Mouse (Mus musculus) embryonic facial prominence, embryonic 14.5 days (tissue): ENCODE results near the gene 3110082I17Rik. TPM values are rescaled to one million over a fixed set of nuclear protein-coding genes. Genes with fewer than 3 reads are reported as not detected.

Source experiments
- ATAC-seq: fragments of 200-750 bp; cut with Nextera tagmentation; 2 replicates; pipeline ENCODE4 v1.8.0; 2017; ENCODE audit warnings: low read depth, moderate number of reproducible peaks, moderate TSS enrichment
- DNase-seq: peaks from one replicate; pipeline ENCODE4 v3.0.0-alpha.2; 2015; ENCODE audit warnings: low spot score
- H3K27ac ChIP-seq: fragments of 300-500 bp; sonication (generic); replicated peaks from 2 replicates; pipeline ENCODE4 v1.5.1; 2014; ENCODE audit warnings: low read depth, mild to moderate bottlenecking, low read length, moderate library complexity
- H3K27me3 ChIP-seq: fragments of 300-500 bp; sonication (generic); replicated peaks from 2 replicates; pipeline ENCODE4 v1.6.1; 2014; ENCODE audit warnings: low read length; ENCODE audit not compliant: control insufficient read depth, insufficient read depth
- H3K36me3 ChIP-seq: fragments of 300-500 bp; sonication (generic); 2 replicates; pipeline ENCODE4 v1.6.1; 2014; ENCODE audit warnings: low read length, mixed read lengths; ENCODE audit not compliant: control insufficient read depth, insufficient read depth
- H3K4me1 ChIP-seq: fragments of 300-500 bp; sonication (generic); 2 replicates; pipeline ENCODE4 v1.6.1; 2014; ENCODE audit warnings: antibody characterized with exemption, low read length; ENCODE audit not compliant: control insufficient read depth, insufficient read depth
- H3K4me2 ChIP-seq: fragments of 300-500 bp; sonication (generic); 2 replicates; pipeline ENCODE4 v1.6.1; 2014; ENCODE audit warnings: low read depth, mild to moderate bottlenecking, low read length, moderate library complexity, mixed read lengths
- H3K4me3 ChIP-seq: fragments of 300-500 bp; sonication (generic); 2 replicates; pipeline ENCODE4 v1.5.1; 2014; ENCODE audit warnings: low read depth, mild to moderate bottlenecking, low read length
- H3K9ac ChIP-seq: fragments of 300-500 bp; sonication (generic); 2 replicates; pipeline ENCODE4 v1.6.1; 2014; ENCODE audit warnings: low read depth, mild to moderate bottlenecking, low read length, moderate library complexity, mixed read lengths
- H3K9me3 ChIP-seq: fragments of 300-500 bp; sonication (generic); 2 replicates; pipeline ENCODE4 v1.6.1; 2016; ENCODE audit warnings: low read length; ENCODE audit not compliant: control insufficient read depth
- WGBS: fragments of 180-500 bp; shearing (Covaris S2); extraction: QIAGEN DNeasy Blood & Tissue Kit; methylation state at CpG from one replicate; pipeline ENCODE4 v1.1.7; 2014; 5-methylcytosine and 5-hydroxymethylcytosine counted together
- polyA plus RNA-seq: library from polyadenylated mRNA; unstranded; fragments of >200 nt; fragmentation: Nextera tagmentation; extraction: Ambion mirVana; gene quantifications from 2 replicates; pipeline ENCODE4 v1.2.1, GENCODE M21; 2014

The 3110082I17Rik gene
- polyA plus RNA-seq, 1 experiment from 2014 or later, result 24.7 TPM

- ATAC-seq, result no peak
- no peaks in the 10 kb centered on the region for H3K27me3 ChIP-seq
- DNase-seq, result no peak
- H3K4me3 ChIP-seq, result no peak overlapping the region
- 0 out of 2 replicates have a peak, but pooled peaks cover 2% of the 10 kb centered on the region for H3K36me3 ChIP-seq
- WGBS, result 95% methylated on average over 6 of the region's 6 CpGs
- H3K4me1 ChIP-seq, result peaks cover 13% of the 10 kb centered on the region
- no peak overlapping the region for H3K27ac ChIP-seq
- no peak overlapping the region for H3K9ac ChIP-seq
- H3K9me3 ChIP-seq, result no peaks in the 10 kb centered on the region
- no peak overlapping the region for H3K4me2 ChIP-seq
Observed at GRCm38 (mm10) chr5:139411117-139411516, 49.2 kb downstream of the 3110082I17Rik start.

- Histone ChIP-seq H3K36me3 (no peaks in the 10 kb centered on the region), H3K4me1 (peaks cover 19% of the 10 kb centered on the region), H3K9ac (no peak overlapping the region), H3K4me2 (no peak overlapping the region), H3K9me3 (no peaks in the 10 kb centered on the region), H3K27me3 (no peaks in the 10 kb centered on the region), H3K4me3 (no peak overlapping the region), H3K27ac (no peak overlapping the region)
- no peak for DNase-seq
- no peak for ATAC-seq
- WGBS, result 68% methylated on average over 4 of the region's 4 CpGs
Observed at GRCm38 (mm10) chr5:139410056-139410455, 50.3 kb downstream of the 3110082I17Rik start.

- no peak overlapping the region for H3K4me3 ChIP-seq
- no peak overlapping the region for H3K4me2 ChIP-seq
- peaks cover 19% of the 10 kb centered on the region for H3K4me1 ChIP-seq
- H3K9ac ChIP-seq, result no peak overlapping the region
- no peaks in the 10 kb centered on the region for H3K9me3 ChIP-seq
- H3K36me3 ChIP-seq, result no peaks in the 10 kb centered on the region
- 69% methylated on average over 12 of the region's 12 CpGs for WGBS
- ATAC-seq, result no peak
- DNase-seq, result no peak
- no peak overlapping the region for H3K27ac ChIP-seq
- no peaks in the 10 kb centered on the region for H3K27me3 ChIP-seq
Observed at GRCm38 (mm10) chr5:139409412-139409811, 50.9 kb downstream of the 3110082I17Rik start.

GRCm38 (mm10) chr5:139408511-139408910 lies 51.8 kb downstream of the 3110082I17Rik start:
- WGBS, result 69% methylated on average over 7 of the region's 7 CpGs
- H3K9me3 ChIP-seq, result no peaks in the 10 kb centered on the region
- no peak overlapping the region; the same call in 1 of the 2 replicates for H3K9ac ChIP-seq
- H3K4me3 ChIP-seq, result no peak overlapping the region
- no peak overlapping the region for H3K27ac ChIP-seq
- peaks cover 19% of the 10 kb centered on the region for H3K4me1 ChIP-seq
- no peak for DNase-seq
- ATAC-seq, result no peak
- no peaks in the 10 kb centered on the region for H3K36me3 ChIP-seq
- H3K4me2 ChIP-seq, result no peak overlapping the region
- no peaks in the 10 kb centered on the region for H3K27me3 ChIP-seq

GRCm38 (mm10) chr5:139407121-139407885 lies 53.0 kb downstream of the 3110082I17Rik start:
- WGBS, result 73% methylated on average over 14 of the region's 14 CpGs
- Histone ChIP-seq H3K27me3 (no peaks in the 10 kb centered on the region), H3K36me3 (no peaks in the 10 kb centered on the region), H3K4me1 (peaks cover 19% of the 10 kb centered on the region), H3K4me3 (no peak overlapping the region), H3K27ac (peak overlapping the region; percentile 59), H3K9me3 (no peaks in the 10 kb centered on the region), H3K9ac (no peak overlapping the region; the same call in 1 of the 2 replicates), H3K4me2 (peak overlapping the region; percentile 38)
- ATAC-seq (peak; percentile 39; the same call in 1 of the 2 replicates), DNase-seq (no peak)

GRCm38 (mm10) chr5:139405953-139406352 lies 54.4 kb downstream of the 3110082I17Rik start:
- 64% methylated on average over 3 of the region's 3 CpGs for WGBS
- ATAC-seq (no peak), DNase-seq (no peak)
- Histone ChIP-seq H3K27ac (peak overlapping the region; percentile 72; the same call in 1 of the 2 replicates), H3K9me3 (no peaks in the 10 kb centered on the region), H3K4me3 (no peak overlapping the region), H3K27me3 (no peaks in the 10 kb centered on the region), H3K9ac (0 out of 2 replicates have a peak overlapping the region, but pooled peaks have one; percentile 4), H3K4me2 (no peak overlapping the region; the same call in 1 of the 2 replicates), H3K36me3 (no peaks in the 10 kb centered on the region), H3K4me1 (peaks cover 19% of the 10 kb centered on the region)

- ATAC-seq (no peak), DNase-seq (no peak)
- no peaks in the 10 kb centered on the region for H3K27me3 ChIP-seq
- H3K4me1 ChIP-seq, result peaks cover 19% of the 10 kb centered on the region
- H3K4me3 ChIP-seq, result no peak overlapping the region
- no peaks in the 10 kb centered on the region for H3K9me3 ChIP-seq
- no peak overlapping the region; the same call in 1 of the 2 replicates for H3K4me2 ChIP-seq
- H3K36me3 ChIP-seq, result no peaks in the 10 kb centered on the region
- H3K9ac ChIP-seq, result 0 out of 2 replicates have a peak overlapping the region, but pooled peaks have one; percentile 4
- 66% methylated on average over 7 of the region's 7 CpGs for WGBS
- H3K27ac ChIP-seq, result 0 out of 2 replicates have a peak overlapping the region, but pooled peaks have one; percentile 52
Observed at GRCm38 (mm10) chr5:139405478-139405877, 54.8 kb downstream of the 3110082I17Rik start.

GRCm38 (mm10) chr5:139404801-139405401 lies 55.4 kb downstream of the 3110082I17Rik start, which contains the start of gene C130050O18Rik:
Gene C130050O18Rik (plus strand): TSS chr5:139405280.
- no peaks in the 10 kb centered on the region for H3K36me3 ChIP-seq
- H3K9me3 ChIP-seq, result no peaks in the 10 kb centered on the region
- H3K27ac ChIP-seq, result peak within 1 kb of the TSS; percentile 52; the same call in 1 of the 2 replicates
- 0 out of 2 replicates have a peak within 1 kb of the TSS, but pooled peaks have one; percentile 4 for H3K9ac ChIP-seq
- no peaks in the 10 kb centered on the region for H3K27me3 ChIP-seq
- H3K4me2 ChIP-seq, result no peak within 1 kb of the TSS; the same call in 1 of the 2 replicates
- H3K4me3 ChIP-seq, result no peak within 1 kb of the TSS
- DNase-seq (no peak), ATAC-seq (no peak)
- WGBS, result 79% methylated on average over 6 of the region's 6 CpGs
- peaks cover 19% of the 10 kb centered on the region for H3K4me1 ChIP-seq
